Mouse (Mus musculus) megakaryocyte-erythroid progenitor cell, adult 5-6 weeks (primary cell): ENCODE results near the gene Gm49630. TPM values are rescaled to one million over a fixed set of nuclear protein-coding genes. Genes with fewer than 3 reads are reported as not detected.
"Not testable (repeated sequence)": the region's sequence is repeated elsewhere in the genome, so short reads cannot be mapped to it uniquely, and the experiment has no call there.

Experiments used
- ATAC-seq: replicated peaks from 2 replicates; pipeline ENCODE4 v1.8.0; 2016; ENCODE audit warnings: mild to moderate bottlenecking, inconsistent platforms; ENCODE audit not compliant: severe bottlenecking, poor library complexity, low FRiP score, low TSS enrichment
- total RNA-seq, 2 experiments: library from RNA; stranded (forward) in 1 of 2; stranded (reverse) in 1 of 2; fragments of 200-1000, 215-1000 nt in 1 of 2; fragments of >200 nt in 1 of 2; fragmentation: Nextera tagmentation in 1 of 2; gene quantifications; 2 replicates each; pipeline ENCODE4 v1.2.3; 2014 to 2017

Gene Gm49630
- total RNA-seq, 2 experiments from 2014 or later: not detected

DNA sequence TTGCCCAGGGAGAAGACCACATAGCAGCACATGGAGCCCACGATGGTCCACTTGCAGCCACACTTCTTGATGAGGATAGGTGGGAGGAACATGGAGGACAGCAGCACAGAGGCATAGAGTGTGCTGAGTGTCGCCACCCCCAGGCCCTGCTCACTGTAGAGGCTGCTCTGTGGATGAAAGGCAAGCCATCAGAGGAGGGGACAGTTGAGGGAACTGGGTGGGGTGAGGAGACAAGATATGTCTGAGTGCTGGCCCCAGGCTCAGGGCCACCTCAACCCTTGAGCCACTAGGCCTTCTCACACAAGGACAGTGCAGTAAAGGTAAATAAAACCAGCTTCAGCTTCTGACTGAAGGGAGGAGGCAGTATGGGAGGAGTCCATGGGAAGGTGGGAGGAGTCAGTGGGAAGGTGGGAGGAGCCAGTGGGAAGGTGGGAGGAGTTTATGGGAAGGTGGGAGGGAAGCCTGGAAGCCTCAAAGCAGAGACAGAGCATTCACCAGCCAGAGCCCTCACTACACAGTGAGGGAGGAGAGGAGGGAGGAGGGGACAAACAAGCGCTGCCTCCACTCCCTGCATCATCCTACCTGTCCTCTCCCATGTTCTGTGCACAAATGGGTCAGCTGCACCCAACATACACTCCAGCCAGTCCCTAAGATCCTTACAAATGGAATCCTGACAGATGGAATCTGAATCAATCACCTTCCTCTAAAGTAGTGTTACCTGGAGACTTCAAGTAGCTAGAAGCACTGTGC, 5.3 kb upstream of the Gm49630 start:
- peak; percentile 41 for ATAC-seq

DNA sequence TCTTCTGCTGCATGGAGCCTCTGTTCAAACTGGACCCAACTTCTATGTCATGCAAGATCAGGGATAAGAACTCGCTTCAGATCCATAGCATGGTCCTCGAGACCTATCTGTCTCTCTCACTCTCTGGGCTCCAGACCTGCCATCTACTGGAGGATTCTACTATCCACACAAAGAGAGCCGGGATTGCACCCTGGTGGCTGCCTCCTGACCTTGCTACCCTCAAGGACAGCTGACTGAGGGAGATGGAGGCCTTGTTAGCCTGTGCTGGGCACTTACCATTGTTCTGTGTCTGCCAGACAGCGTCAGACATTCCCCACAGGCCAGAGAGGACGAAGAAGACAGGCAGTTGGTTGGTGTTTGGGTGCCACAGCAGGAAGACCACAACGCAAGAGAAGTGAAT, 2.4 kb downstream of the Gm49630 start:
- not testable (repeated sequence) for ATAC-seq

DNA sequence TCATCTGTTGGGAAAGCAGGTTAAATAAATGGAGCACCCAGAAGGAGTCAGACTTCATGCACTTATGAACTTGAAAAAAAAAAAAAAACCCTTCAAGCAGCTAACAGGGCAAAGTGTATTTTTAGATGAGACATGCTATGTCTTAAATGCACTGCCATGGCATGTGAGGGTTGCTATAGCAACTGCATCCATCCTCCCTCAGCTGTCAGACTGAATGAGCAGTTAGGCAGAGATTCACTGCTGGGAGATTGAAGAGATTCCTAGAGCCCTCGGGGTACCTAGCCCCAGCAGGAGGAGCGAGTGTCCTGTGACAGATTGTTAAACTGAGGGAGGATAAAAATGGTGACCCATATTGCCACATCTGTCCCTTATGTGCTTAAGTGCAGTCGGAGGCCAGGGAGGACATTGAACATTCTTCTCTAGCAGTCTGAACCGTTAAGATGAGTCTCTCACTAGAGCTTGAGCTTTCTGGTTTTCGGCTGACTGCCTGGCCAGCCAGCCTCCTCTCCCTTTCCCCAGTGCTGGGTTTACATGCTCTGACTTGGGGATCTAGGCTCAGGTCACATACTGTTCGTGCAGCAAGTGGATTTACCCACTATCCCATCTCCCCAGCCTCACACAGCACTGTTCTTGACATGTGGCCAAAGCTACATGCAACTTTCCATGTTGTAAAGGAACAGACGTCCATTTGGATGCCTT, 5.0 kb downstream of the Gm49630 start:
- ATAC-seq: not testable (repeated sequence)

DNA sequence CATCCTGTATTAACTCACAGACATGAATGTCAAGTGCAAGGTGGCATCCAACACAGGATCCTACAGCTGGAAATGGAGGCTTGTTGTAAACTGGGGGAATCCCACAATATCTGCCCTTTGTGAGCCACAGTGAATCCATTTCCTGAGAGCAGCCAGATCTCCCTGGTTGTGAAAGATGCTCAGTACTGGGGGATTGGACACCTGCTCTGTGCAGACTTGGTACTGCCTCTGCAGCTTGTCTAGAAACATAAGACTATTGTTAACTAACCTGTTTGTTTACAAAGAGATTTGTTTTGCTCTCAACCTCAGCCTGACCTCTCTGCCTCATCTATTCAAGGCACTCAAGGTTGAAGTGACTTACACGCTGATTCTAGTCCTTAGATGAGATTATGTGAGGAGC, 5.5 kb downstream of the Gm49630 start:
- not testable (repeated sequence) for ATAC-seq

DNA sequence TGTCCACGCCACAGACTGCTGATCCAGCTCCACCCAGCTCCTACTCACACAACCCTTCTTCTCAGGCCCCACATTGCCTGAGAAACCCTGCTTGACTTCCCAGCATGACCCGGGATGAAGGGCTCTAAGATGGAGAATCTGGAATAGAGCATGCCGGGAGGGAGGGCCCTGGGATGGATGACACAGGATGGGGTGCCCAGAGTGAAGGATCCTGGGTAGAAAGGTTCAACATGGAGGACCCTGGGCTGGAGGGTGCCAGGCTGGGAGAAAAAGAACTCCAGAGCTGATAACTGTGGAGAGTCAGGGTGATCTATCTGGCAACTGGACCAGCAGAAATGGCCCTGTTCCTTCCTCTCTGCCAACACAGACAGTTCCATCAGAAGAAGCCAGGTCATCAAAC, 6.2 kb downstream of the Gm49630 start:
- not testable (repeated sequence) for ATAC-seq

DNA sequence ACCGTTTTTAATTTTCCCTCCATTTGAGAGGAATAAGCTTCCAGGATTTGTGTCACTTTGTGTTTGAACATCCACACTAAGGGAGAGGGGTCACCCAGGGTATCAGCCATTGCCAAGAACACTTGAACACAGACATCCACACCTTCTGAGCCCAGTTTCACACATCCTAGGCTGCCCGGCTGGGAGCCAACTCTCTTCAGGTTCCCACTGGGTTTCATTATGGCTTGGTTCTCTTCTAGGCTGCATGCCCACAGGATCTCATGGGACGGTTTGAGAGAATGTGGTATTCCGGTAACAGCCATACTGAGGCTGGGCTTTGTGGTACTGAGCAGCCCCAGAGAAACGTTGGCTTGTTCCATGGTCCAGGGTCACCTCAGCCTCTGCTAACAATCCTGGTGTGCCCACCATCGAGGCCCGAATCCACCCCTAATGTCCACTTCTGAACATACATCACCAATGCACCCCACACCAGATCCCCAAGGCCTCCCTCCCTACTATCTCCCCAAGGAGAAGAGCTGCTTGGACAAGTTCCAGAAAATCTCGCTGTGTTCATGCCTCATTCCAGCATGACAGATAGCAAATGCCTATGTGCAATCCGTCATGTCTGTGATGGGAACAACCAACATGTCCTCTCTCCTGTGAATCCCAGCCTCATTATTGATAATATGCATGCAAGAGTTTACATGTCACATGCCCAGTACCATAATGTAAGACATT, 10.9 kb downstream of the Gm49630 start:
- not testable (repeated sequence) for ATAC-seq

DNA sequence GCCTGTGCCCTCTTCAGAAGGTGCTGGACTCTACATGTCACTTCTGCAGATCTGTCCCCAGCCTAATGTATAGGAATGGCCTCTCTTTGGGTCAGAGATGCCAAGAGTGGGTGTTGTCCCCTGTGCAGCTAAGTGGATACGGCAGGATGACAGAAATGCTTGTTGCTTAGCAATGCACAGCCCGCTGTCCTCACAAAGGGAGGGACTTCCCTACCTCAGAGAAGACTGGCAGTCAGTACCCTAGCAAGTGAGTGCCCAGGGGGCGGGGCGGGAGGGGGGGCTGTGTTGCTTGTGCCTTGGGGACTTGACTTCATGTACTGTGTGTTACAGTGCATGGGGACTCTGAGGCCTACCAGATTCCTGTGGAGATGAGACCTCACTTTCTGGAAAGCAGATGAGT, 12.0 kb downstream of the Gm49630 start:
- ATAC-seq: not testable (repeated sequence)

DNA sequence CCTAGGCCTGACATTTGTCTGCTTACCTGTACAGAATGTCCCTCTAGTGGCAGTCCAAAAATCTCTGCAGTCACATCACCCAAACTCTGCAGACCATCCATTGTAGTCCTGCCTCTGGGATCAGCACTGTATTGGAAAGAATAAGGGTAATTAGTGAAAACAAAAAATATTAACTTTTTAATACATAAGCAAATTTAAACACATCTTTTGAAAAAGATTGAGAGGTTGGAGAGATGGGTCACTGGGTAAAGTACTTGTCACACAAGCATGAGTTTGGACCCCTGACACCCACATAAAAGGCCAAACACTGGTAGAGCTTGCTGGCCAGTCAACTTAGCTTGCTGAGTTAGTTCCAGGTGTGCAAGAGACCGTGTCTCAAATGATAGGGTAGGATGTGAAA, 19.2 kb downstream of the Gm49630 start, which contains the start of gene Ttll2:
Gene Ttll2 (minus strand): TSS at position 101 of the 400 bp plus-strand sequence.
- ATAC-seq: not testable (repeated sequence)

DNA sequence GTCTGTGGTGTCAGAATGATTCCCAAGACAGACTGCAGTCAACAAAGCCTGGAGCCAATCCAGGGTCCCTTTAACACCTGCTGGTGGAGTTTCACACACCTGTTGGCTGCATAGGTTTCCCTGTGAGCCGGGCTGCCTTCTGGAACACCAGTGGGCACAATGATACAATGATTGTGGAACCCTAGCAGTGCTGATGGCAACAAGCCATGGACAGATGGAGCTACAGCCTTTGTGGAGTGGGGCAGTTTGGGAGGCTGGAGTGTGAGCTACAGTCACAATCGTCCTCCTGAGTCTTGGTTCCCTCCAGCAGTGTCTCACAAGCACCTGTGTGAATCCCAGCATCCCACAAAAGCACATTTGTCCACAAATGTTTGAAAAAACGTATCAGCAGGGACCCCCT, 23.0 kb downstream of the Gm49630 start:
- not testable (repeated sequence) for ATAC-seq

DNA sequence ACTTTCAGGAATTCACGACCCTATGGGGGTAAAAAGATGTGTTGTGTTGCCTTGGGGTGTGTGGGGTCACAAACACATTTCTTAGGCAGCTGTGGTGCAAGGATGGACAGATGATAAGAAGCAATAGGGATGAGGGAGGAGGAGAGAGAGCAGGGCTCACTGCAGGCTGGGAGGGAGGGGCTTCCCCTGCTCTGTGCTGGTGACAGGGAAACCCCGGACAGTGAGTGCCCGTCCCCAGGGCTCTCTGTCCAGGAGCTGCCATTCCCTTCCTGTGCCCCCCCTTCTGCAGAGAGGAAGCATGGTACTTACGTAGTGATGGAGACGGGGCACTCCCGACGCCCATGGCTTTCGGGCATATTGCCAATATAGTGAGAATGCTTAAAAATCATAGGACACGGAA, 34.4 kb downstream of the Gm49630 start:
- not testable (repeated sequence) for ATAC-seq

DNA sequence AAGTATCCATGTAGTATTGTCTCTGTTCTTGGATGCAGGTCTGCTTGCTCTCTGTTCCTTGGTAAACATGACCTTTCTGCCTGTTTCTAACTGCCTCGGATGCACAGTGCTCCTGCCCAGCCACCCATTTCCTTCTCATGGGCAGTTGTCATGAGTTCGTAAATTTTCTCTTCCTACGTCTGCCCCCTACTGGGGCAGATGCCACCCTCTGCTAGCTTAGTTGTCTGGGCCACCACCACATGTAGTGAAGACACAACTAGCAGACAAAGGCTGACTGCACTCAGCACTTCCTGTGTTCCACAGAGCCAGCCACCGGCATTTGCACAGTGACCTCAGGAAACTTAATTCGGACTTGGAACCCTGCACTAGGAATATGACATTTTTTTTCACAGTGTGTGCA, 39.0 kb downstream of the Gm49630 start:
- ATAC-seq: 0 out of 2 replicates have a peak, but pooled peaks have one; percentile 24

DNA sequence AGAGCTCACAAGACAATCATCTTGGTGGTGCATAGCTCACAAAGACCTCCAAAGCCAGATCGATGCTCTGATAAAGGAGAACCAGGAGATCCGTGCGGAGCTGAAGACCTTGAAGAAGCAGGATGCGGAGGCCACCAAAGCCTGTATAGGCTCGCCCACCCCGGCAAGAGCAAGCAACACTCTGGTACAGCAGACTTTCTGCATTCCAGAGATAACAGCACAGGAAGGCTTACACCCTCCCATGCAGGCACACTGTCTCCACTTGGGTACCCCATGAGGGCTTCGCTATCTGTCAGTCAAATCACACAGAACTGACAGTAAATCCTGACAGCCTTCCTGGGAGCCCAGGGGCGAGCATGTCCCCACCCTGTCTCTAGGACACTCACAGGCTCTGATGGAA, 45.4 kb downstream of the Gm49630 start:
- ATAC-seq: not testable (repeated sequence)

DNA sequence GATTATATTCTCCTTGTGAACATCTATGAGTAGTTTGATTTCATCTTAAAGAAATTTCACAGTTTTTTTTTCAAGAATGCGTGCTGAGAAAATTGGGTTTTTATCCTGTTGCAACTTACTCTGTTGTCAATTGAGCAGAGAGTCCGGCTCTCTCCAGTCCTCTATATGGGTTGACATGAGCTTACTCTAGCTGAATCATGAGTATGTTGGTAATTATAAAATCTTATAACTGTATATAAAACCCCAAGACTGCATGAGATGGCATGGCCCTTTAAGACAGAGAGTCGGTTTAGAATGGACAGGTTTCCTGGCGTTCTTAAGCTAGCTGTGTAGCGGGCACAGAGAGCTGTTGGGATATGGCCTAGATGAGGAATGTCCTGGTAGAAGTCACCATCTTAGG, 47.4 kb downstream of the Gm49630 start, which contains the start of gene Tcp10a:
Gene Tcp10a (plus strand): TSS at position 301 of the 400 bp plus-strand sequence.
- ATAC-seq: not testable (repeated sequence)

DNA sequence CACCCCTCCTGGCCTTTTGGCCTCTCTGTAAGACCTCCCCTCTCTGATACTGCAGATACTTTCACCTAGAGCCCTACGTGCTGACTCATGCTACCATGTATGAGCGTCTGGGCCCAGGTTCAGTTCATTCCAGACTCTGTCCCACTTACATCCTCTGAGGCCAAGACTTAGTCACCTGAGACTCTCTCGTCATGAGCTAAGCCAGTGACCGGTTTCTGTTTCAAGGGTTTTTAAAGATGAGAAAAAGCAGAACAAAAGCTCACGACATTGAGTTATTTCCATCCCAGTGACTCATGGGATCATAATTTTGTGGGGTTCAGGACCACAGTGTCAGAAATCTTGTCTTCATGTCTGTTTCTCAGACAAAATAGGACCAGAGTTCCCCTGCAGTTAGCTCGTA, 52.0 kb downstream of the Gm49630 start:
- ATAC-seq: not testable (repeated sequence)

DNA sequence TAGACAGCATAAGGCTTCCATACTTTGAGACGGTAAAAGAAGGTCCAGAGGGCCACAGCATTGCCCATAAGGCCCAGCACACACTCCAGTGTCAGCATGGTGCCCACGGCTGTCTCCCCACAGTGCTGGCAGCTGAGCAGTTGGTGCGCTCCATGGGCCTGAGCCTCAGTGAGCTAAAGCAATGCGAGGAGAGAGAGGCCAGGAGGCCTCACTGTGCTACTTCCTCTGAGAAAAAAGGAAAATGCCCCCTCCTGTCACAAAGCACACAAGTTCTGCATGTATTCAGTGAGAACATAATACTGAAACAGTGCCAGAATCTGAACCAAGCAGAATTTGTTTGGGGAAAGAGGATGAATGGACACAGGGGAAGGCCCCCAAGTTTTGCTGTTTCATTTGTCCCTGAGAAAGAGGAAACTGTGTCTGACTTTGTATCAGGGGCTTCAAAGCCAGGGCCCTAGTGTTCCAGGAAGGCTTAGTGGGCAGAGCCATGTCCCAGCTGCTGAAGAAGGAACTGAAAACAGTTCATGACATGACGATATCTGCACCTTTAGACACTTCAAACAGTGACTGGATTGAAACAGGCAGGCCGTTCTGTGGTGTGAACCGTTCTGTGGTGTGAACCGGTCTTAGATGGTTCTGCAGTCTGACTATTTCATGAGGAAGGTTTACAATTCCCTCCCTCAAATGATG, 55.9 kb downstream of the Gm49630 start:
- not testable (repeated sequence) for ATAC-seq

DNA sequence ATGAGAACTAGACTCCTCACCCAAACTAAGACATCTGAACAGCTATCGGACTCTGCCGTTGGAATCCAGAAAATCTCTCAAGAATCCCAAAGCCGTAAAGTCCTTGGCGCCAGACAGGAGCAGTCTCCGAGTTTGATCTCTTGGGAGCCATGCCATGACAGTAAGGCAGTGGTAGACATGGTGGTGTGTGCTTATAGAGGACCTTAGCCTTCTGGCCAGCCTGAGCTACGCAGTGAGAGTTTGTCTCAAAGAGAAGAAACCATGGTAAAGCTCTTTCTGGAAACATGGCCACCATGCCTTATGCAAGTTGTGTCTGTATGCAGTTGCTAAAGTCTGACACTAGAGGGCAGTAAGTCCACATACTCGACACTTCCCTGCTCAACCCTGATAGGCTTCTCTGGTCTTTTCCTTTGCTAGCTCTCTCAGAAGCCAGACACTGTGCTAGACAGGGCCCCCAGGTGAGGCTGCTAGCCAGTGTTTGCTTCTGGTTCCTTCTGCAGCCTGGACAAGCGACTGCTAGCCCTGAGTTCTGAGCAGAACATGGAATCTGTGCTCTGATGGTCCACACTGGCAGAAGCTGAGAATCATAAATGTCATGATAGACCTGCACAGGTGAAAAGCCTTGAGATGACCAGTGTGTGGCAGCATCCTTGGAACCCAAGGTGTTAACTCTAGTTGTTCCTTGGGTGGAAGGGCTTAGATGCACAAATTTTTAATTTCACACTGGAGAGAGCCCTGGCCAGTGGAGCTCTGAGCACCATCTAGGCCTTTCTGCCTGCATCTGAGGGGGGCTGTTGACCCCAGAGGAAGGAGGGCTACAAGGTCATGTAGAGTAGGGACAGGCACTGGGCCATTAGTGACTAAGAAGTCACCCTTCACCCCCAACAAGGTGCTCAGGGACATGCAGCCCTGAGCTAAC, 65.2 kb downstream of the Gm49630 start:
- ATAC-seq: peak; percentile 84
